Mouse (Mus musculus) layer of hippocampus, postnatal 36 days (tissue): ENCODE measurements around the gene Tmem239. TPM values are rescaled to one million over a fixed set of nuclear protein-coding genes. Genes with fewer than 3 reads are reported as not detected.
A peak's percentile ranks its signal among the peaks of the same experiment; 100 is the strongest.
"Not testable (repeated sequence)": the region's sequence is repeated elsewhere in the genome, so short reads cannot be mapped to it uniquely, and the experiment has no call there.

Experiments used
- DNase-seq, 2 experiments: peaks; one replicate each; pipeline ENCODE4 v3.0.0; 2022
- total RNA-seq, 2 experiments: library from RNA; stranded (reverse); gene quantifications; 2 replicates each; pipeline ENCODE4 v1.2.3; 2021

The Tmem239 gene
- total RNA-seq, result not detected

DNA sequence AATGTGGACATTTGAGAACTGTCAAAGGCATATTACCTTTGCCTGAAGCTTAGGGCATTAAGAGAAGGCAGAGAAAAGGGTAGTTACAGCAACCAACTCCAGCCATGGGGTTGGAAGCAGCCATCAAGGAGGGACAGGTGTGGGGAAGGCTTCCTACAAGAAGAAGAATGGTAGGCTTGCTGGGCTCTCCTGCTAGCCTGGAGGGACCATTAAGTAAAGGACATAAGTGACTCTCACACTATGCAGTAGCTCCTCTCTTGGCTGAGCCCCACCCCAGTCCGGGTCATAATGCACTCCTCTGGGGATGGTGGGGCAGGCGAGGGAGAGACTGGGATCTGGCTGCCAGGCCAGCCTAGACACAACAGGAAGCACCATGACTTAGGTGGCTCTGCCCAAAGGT, at the start of gene Tmem239:
Gene Tmem239, plus strand, starts transcription at position 301 of the 400 bp plus-strand sequence.
- no peak for DNase-seq

- DNase-seq, result no peak
Measured at GRCm38 (mm10) chr2:130357551-130357950, 48.7 kb upstream of the Tmem239 start.

DNA sequence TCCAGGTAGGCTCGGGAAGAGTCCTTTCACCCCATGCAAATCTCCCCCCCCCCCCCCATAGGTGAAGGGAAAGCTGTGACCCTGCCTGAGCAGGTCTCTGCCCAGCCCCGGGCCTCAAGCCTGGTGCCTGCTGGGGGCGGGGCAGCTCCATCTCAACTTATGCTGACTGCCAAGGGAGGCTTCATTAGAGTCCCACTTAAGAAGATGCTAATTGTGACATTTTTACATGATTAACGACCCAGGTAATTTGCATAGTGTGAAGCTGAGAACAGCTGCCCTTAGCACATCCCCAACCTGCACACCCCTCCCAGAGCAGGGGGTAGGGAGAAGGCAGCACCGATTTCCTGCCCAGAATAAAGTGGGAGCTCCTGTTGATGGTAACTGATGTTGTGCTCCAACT, 47.4 kb upstream of the Tmem239 start:
- DNase-seq, result no peak

GRCm38 (mm10) chr2:130362511-130363026, 43.7 kb upstream of the Tmem239 start:
- DNase-seq, result peak; percentile 21 to 59

DNA sequence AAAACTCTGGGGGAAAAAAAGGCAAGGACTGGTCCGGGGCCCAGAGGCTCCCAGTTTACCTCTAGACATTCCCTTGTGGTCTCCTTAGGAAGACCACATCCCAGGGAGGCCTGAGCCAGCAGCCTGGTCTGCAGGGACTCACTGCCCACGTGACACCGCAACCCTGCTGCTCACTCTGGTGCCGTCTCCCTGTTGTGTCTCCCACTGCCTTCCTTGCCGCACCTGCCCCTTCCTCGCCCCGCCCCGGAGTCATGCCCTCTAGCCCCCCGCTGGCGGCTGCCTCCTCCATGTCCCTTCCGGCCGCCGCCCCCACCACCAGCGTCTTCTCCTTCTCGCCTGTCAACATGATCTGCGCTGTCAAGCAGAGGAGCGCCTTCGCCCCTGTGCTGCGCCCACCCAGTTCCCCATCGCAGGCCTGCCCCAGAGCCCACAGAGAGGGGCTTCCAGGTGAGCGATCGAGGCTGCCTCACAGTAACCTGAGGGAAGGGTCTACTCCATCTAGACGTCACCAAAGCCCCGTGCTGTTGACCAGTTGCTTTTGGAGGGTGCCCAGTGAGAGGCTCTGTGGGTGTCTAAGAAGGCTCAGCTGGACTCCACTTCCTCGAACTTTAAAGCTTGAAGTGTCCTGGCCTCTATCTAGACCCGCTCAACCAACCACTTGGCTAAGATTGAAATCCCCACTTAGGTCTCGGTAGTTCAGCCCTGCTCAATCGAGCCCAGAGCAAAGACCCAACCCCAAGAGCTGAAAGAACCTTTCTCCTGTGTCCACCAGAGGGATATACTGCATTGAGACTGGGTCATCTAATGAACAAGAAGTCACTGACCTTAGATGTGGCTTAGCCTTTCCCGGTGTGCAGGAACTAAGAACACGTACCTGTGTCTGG, 40.8 kb upstream of the Tmem239 start:
- no peak for DNase-seq

DNA sequence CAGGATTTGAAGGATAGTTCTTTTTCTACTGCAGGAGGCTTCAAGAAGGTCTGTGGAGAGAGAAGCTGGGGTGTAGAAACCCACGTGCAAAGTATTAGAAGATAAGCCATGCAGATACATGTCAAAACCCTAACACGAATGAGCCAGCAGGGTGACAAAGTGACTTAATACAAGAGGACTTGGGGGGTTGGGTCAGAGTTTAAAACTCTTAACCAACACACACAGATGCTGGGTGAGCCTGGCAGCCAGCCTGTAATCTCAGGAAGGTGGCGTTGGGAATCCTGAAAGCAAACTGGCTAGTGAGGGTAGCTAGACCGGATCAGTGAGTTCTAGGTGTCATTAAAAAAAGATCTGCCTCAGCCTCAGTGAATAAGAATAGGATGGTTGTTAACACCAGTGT, 38.9 kb upstream of the Tmem239 start:
- DNase-seq, result no peak

DNA sequence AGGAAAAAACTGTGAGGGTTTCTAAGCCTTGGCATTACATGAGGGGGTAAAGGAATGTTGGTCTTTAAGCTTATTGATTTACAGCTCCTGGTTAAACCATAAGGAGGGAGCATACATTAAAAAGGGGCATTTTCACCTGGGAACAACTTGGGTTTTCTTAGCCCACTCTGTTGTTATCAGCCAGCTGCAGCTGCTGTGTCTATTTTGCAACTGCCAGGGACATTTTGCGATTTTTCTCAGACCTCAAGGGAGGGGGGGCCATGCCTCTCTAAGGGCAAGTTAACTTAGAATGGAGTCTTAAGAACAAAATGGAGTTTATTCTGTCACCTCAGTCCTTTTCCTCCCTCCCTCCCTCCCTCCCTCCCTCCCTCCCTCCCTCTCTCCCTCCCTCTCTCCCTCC, 33.3 kb upstream of the Tmem239 start:
- not testable (repeated sequence) for DNase-seq

DNA sequence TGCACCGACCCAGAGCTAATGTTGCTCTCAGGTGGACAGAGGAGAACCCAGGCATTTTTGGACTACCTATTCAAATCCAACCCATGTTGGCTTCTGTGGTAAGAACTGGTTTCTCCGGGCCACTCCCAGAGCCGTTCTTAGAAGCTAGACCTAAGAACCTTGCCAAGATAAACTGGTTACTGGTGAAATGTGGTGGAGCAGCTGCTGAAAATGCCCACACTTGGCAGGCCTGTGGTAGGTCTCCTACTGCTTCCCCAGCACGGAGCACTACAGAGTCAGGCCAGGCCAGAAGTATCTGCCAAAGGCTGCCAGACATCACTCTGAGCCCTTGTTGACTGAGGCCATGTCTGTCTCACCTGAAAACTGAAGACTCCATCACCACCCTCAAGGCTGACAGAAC, 31.3 kb upstream of the Tmem239 start:
- no peak for DNase-seq

GRCm38 (mm10) chr2:130383205-130383604, 23.1 kb upstream of the Tmem239 start:
- DNase-seq, result no peak

- DNase-seq, result no peak
Measured at GRCm38 (mm10) chr2:130383895-130384294, 22.4 kb upstream of the Tmem239 start.

GRCm38 (mm10) chr2:130386212-130386611, 20.1 kb upstream of the Tmem239 start:
- DNase-seq, result no peak

GRCm38 (mm10) chr2:130388796-130389195, 17.5 kb upstream of the Tmem239 start:
- DNase-seq, result no peak

DNA sequence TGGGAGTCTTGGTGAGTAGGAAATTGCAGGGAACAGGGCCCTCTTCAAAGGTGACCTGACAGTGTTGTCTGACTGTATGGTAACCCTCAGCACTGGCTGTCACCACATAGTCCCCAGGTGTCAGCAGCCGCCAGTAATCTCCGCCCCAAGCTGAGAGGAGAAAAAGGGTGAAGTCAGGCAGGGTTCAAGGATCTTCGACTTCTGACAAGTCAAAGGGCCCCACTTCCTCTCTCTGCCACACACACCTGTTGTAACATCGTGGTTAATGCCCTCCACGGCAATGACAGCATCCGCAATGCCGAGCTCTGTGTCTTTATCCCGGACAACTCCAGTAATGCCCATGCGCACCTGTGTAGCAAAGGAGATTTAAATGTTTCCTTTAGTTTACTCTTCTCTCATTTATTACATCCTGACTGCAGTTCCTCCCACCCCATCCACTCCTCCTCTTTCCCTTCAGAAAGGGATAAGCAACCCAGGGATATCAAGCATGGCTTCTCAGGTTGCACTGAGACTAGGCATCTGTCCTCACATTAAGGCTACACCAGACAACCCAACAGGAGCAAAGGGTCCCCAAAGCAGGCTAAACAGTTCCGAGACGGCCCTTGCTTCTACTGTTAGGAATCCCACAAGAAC, 15.2 kb upstream of the Tmem239 start:
- DNase-seq, result no peak

DNA sequence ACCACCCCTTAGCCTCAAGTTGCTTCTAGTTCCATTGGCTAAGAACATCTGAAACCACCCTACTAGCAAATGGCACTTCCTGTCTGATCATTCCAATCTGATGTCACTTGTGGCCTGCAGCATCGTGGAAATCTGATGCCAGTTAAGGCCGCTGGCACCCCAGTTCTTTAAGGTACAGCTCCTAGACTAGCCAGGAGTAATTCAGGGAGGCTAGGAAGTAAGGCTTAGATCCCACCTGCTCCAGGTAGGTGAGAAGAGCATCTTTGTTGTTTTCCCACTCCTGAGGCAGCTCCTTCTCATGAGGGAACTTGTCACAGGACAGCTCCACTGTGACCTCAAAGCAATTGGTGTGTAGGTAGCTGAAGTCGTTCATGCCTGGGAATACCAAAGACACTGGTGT, 13.4 kb upstream of the Tmem239 start:
- no peak for DNase-seq

DNA sequence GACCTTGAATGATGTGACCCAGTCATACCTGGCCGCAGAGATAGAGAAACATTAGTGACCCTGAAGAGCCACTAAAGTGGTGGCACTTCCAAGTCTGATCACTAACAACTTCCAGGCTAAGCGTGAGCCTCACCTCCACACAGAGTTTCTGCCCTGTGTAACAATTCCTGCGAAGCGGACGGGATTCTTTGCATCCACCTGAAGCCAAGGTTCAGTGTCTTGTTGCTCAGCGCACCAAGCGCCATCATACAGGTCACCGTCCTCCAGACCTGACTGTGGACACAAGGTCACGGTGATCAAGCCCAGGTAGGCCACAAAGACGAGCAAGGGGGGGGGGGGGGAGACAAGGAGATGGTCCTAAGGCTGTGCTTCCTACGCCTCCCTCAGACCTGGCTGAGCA, 10.6 kb upstream of the Tmem239 start:
- no peak for DNase-seq

DNA sequence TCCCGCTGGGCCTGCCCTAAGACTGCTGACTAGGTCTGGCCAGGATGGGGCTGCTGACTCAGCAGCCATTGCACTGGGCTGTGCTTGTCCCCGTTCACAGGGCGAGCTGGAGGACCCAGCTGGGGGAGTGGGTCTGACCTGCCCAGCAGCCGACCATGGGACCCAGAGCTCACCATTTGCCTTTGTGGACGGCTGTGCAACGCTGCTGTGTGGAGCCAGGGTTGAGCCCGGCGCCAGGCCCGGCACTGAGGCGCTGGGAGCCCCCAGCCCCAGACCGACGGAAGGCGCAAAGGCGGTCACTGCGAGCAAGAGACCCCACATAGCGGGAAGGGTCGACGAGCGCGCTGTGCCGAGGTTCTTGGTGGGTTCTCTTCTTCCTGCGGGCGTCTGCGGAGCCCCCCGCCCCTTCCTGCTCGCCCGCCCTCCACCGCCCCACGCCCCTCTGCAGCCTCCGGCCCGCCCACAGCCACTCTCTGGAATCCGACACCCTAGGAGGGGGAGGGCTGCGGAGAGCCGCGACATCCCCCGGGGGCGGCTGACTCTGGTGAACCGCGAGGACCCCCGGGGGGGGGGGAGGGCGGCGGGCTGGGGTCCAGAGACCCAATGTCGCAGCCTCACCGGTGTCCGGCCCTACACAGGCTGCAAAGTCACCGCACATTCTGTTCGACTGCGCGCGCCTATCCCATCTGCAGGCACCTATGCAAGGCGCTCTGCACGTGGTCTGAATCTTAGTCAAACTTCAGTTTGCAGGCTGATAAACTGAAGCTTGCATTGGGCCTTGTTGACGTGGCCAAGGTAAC, 8.9 kb upstream of the Tmem239 start, which contains the start of gene Cpxm1:
Gene Cpxm1, minus strand, starts transcription at position 389 of the 800 bp plus-strand sequence.
- no peak for DNase-seq

GRCm38 (mm10) chr2:130398091-130398490, 8.2 kb upstream of the Tmem239 start:
- DNase-seq, result no peak

GRCm38 (mm10) chr2:130400046-130400445, 6.2 kb upstream of the Tmem239 start:
- no peak for DNase-seq

DNA sequence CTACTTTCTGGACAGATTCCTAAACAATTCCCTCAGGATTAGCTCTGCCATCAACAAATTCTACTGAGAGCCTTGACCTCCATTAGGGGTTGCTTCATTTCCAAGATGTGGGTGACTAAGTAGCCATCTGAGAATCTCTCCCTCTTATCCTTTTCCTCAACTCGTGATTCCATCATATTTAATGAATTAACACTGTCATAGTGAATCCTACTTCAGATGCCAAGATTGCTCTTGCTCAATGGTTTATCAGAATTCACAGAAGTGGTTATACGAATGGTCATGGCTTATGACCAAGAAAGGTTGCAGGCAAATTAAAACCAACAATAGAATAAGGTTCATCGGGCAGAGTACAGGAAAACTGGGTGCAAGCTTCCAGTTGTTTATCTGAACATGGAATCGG, 4.4 kb upstream of the Tmem239 start:
- no peak for DNase-seq

- DNase-seq, result no peak
Measured at GRCm38 (mm10) chr2:130404939-130405338, 1.3 kb upstream of the Tmem239 start, which contains the start of the genes Gm28372 and 1700020A23Rik. Gene Gm28372 (plus strand): TSS chr2:130405239. Gene 1700020A23Rik (plus strand): TSS chr2:130405259.

DNA sequence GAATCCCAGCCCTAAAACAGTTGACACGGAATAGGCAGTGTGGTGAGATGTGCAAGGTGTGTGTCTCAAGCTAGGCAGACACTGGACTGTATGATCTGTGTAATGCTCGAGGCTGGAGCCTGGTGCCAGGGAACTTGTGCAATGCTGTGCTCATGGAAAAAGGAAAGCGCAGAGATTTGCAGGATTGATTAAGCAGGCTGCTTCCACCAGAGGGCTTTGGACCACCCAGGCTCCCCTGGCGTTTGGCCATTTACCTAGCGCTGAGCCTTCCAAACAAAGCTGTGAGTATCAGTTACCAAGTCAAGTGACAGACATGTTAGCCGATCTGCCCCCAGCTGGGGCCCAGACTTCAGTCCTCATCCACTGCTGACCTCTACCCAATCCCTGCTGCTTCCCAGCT, 1.9 kb downstream of the Tmem239 start:
- no peak for DNase-seq
